Mouse (Mus musculus): Measurements from ENCODE around the gene Gna13. TPM values are rescaled to one million over a fixed set of nuclear protein-coding genes. Genes with fewer than 3 reads are reported as not detected.

Gna13 gene
- total and polyA plus RNA-seq, 3 experiments = 51.0 to 102 (median 56.6) TPM

- Histone ChIP-seq H3K27me3 (ENCODE audit: control insufficient read depth in 1 of 2, insufficient read depth in 2 of 2, low read length in 2 of 2) (no peaks in the 10 kb centered on the region), H3K9me3 (replicated peaks; ENCODE audit: insufficient read depth, low read length) (no peaks in the 10 kb centered on the region), H3K79me2 (ENCODE audit: control insufficient read depth, insufficient read depth, low read length, poor library complexity) (no peaks in the 10 kb centered on the region), H3K4me1 (ENCODE audit: control insufficient read depth in 1 of 2, insufficient read depth in 2 of 2, low read length in 2 of 2) (peaks cover 16 to 22% of the 10 kb centered on the region in 2 experiments), H3K9ac (ENCODE audit: control insufficient read depth, low read depth, low read length, poor library complexity, severe bottlenecking) (no peak overlapping the region), H3K4me3 (ENCODE audit: control insufficient read depth in 1 of 2, insufficient read depth in 1 of 2, low read depth in 2 of 2, low read length in 2 of 2) (no peak overlapping the region), H3K27ac (ENCODE audit: control insufficient read depth, low read depth, low read length) (no peak overlapping the region), H3K36me3 (ENCODE audit: control insufficient read depth in 1 of 2, insufficient read depth in 2 of 2, low read length in 2 of 2) (peaks cover 0 to 15% of the 10 kb centered on the region in 2 experiments; a peak in 2 of 4 replicates)
- DNase-seq (ENCODE audit: low read depth, low spot score) = no peak
- TF ChIP-seq TAL1 (IDR thresholded peaks at IDR 0.05; ENCODE audit: low read length) (no peak), GABPA (IDR thresholded peaks at IDR 0.05; ENCODE audit: low read depth, low read length) (no peak), ZC3H11A (IDR thresholded peaks at IDR 0.05; ENCODE audit: low read depth, low read length) (no peak), GATA1 (IDR thresholded peaks at IDR 0.05; ENCODE audit: low read depth, low read length) (no peak), TCF12 (IDR thresholded peaks at IDR 0.05; ENCODE audit: low read depth, low read length) (no peak), HCFC1 (IDR thresholded peaks at IDR 0.05; ENCODE audit: low read depth, low read length) (no peak), UBTF (IDR thresholded peaks at IDR 0.05; ENCODE audit: borderline replicate concordance, insufficient read depth, low read depth, low read length) (no peak), ELF1 (IDR thresholded peaks at IDR 0.05; ENCODE audit: low read depth, low read length) (no peak), MAFK (IDR thresholded peaks at IDR 0.05; ENCODE audit: borderline replicate concordance, low read depth, low read length) (no peak), BHLHE40 (IDR thresholded peaks at IDR 0.05; ENCODE audit: borderline replicate concordance, low read depth, low read length) (no peak)
Observed at GRCm38 (mm10) chr11:109343558-109343957, 19.1 kb upstream of the Gna13 start.

DNA sequence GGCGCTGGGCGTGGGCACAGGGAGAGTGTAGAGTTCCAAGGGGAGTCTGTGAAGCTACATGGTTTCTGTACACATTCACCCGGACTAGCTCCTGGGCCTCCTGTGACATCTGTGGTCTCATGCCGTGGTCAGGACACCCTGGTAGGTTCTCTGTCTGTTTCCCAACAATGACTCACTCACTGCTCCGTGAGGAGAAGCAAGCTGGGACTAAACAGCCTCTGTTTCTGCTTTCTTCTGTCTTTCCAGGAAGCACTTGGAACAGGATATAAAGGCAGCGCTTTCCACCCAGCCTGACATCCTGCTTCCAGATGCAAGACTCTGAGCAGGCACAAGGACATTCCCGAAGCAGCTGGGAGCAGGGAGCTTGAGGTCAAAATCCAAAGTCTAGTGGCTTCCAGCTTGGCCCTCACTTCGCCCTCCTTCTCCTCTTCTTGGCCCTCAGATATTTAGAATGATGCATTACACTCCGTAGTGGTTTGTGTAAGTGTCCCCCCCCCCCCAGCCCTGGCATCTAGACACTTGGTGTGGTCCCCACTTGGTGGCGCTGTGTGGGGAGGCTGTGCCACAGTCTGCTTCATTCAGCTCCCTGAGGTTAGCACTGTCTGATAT is 18.5 kb upstream of the Gna13 start:
- Histone ChIP-seq H3K79me2 (ENCODE audit: control insufficient read depth, insufficient read depth, low read length, poor library complexity) (no peaks in the 10 kb centered on the region), H3K9ac (ENCODE audit: control insufficient read depth, low read depth, low read length, poor library complexity, severe bottlenecking) (no peak overlapping the region), H3K4me1 (ENCODE audit: control insufficient read depth in 1 of 2, insufficient read depth in 2 of 2, low read length in 2 of 2) (peaks cover 16 to 26% of the 10 kb centered on the region in 2 experiments), H3K27ac (ENCODE audit: control insufficient read depth, low read depth, low read length) (no peak overlapping the region), H3K9me3 (replicated peaks; ENCODE audit: insufficient read depth, low read length) (no peaks in the 10 kb centered on the region), H3K27me3 (ENCODE audit: control insufficient read depth in 1 of 2, insufficient read depth in 2 of 2, low read length in 2 of 2) (no peaks in the 10 kb centered on the region), H3K36me3 (ENCODE audit: control insufficient read depth in 1 of 2, insufficient read depth in 2 of 2, low read length in 2 of 2) (peaks cover 0 to 19% of the 10 kb centered on the region in 2 experiments; a peak in 2 of 4 replicates), H3K4me3 (ENCODE audit: control insufficient read depth in 1 of 2, insufficient read depth in 1 of 2, low read depth in 2 of 2, low read length in 2 of 2) (no peak overlapping the region)
- peak; percentile 73 for TF ChIP-seq SMC3 (IDR thresholded peaks at IDR 0.05; ENCODE audit: low read depth, low read length)
- TF ChIP-seq CTCF (IDR thresholded peaks at IDR 0.05 in 2 of 3, conservative IDR thresholded peaks at IDR 0.05 in 1 of 3; ENCODE audit: control insufficient read depth in 1 of 3, insufficient read depth in 1 of 3, low read depth in 2 of 3, low read length in 3 of 3, poor library complexity in 1 of 3, severe bottlenecking in 1 of 3) = peak in 2 of 3 experiments; percentile 64 to 78; a peak in 5 of 6 replicates
- no peak for TF ChIP-seq E2F4 (IDR thresholded peaks at IDR 0.05; ENCODE audit: borderline replicate concordance, low read depth, low read length)
- peak; percentile 40 for TF ChIP-seq RAD21 (IDR thresholded peaks at IDR 0.05; ENCODE audit: low read depth, low read length)
- peak; percentile 42; the same call in 1 of the 2 replicates for TF ChIP-seq ZC3H11A (IDR thresholded peaks at IDR 0.05; ENCODE audit: low read depth, low read length)
- no peak for TF ChIP-seq MAFK (IDR thresholded peaks at IDR 0.05; ENCODE audit: borderline replicate concordance, low read depth, low read length)
- peak; percentile 55 for DNase-seq (ENCODE audit: low read depth, low spot score)

All from MEL (cell line).